Mouse (Mus musculus) gastrocnemius, postnatal 14 days (tissue): ENCODE results near the gene Cdhr4. TPM values are rescaled to one million over a fixed set of nuclear protein-coding genes. Genes with fewer than 3 reads are reported as not detected.

Experiments
- total RNA-seq, 2 experiments: library from RNA; stranded (reverse); gene quantifications; 2 replicates each; pipeline ENCODE4 v1.2.3; 2021

Gene Cdhr4
- total RNA-seq, 2 experiments from 2014 or later: 0.68 to 1.1 TPM

Other genes starting within 250 kb of the Cdhr4 start
- gene Rbm5, start 221.5 kb upstream of the Cdhr4 start, total RNA-seq: 10 to 100 TPM; 30.9 to 40.5 TPM
- 10 to 100 TPM; 18.0 to 19.7 TPM for gene Rbm6, start 119.3 kb upstream of the Cdhr4 start, total RNA-seq
- 1 to 10 TPM; 5.9 to 6.7 TPM for gene Mon1a, start 104.3 kb upstream of the Cdhr4 start, total RNA-seq
- 1 to 10 TPM; 1.2 to 1.8 TPM for gene Mst1r, start 85.6 kb upstream of the Cdhr4 start, total RNA-seq
- gene Actl11, start 64.0 kb upstream of the Cdhr4 start, total RNA-seq: not detected
- gene Camkv, start 56.8 kb upstream of the Cdhr4 start, total RNA-seq: under 1 TPM; 0.16 to 0.24 TPM
- 1 to 10 TPM in 1 of 2 experiments, under 1 TPM in 1; 0.97 to 1.1 TPM for gene Traip, start 42.4 kb upstream of the Cdhr4 start, total RNA-seq
- gene Uba7, start 17.0 kb upstream of the Cdhr4 start, total RNA-seq: 1 to 10 TPM; 2.6 to 4.0 TPM
- under 1 TPM in 1 of 2 experiments, not detected in 1; 0.33 TPM for gene Gm20661, start 9.4 kb upstream of the Cdhr4 start, total RNA-seq
- 1 to 10 TPM; 6.0 to 7.6 TPM for gene Inka1, start 6.6 kb upstream of the Cdhr4 start, total RNA-seq
- gene Gm20662, start 3.9 kb downstream of the Cdhr4 start, total RNA-seq: not detected
- gene Ip6k1, start 10.0 kb downstream of the Cdhr4 start, total RNA-seq: 10 to 100 TPM; 26.3 to 28.8 TPM
- gene Gmppb, start 56.7 kb downstream of the Cdhr4 start, total RNA-seq: 1 to 10 TPM; 4.7 to 8.3 TPM
- gene Amigo3, start 60.7 kb downstream of the Cdhr4 start, total RNA-seq: 1 to 10 TPM; 1.0 to 2.4 TPM
- not detected for gene Mst1, start 87.9 kb downstream of the Cdhr4 start, total RNA-seq
- gene Rnf123, start 90.8 kb downstream of the Cdhr4 start, total RNA-seq: 100 to 1,000 TPM; 154 to 161 TPM
- gene Apeh, start 102.1 kb downstream of the Cdhr4 start, total RNA-seq: 10 to 100 TPM; 37.9 to 38.3 TPM
- gene Bsn, start 197.9 kb downstream of the Cdhr4 start, total RNA-seq: under 1 TPM; 0.11 to 0.29 TPM